ENCODE assay signal across 10 mouse cellular contexts in the genomic region with DNA sequence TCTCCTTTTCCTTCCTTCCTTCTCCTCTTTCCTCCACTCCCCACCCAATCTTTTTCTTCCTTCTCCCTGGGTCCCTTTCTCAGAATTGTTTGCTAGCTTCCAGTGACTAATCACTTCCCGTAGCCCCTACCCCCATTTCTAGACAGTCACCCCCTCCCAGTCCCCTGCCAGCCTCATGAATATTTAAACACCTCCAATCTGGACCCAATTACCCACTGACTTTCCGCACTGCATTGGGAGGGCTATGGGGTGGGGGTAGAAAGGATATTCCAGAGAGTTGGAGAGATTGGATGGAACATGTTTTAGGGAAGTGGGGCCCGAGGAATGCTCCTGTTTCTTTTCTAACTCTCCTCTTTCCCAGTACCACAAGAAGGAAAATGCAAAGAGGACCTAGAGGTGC. TPM values are rescaled to one million over a fixed set of nuclear protein-coding genes. Genes with fewer than 3 reads are reported as not detected.
DNase-seq lines count a peak whose midpoint lies in the region; ATAC-seq and TF ChIP-seq lines count a peak whose summit lies in the region.
"Not testable (repeated sequence)": the region's sequence is repeated elsewhere in the genome, so short reads cannot be mapped to it uniquely, and the experiment has no call there.
"Had no signal": no experiment of that assay in that cellular context is flagged by ENCODE, and none has a peak within 500 bp of the region (broad histone marks: within the 10 kb centered on the region; RNA-seq: fewer than 3 reads in every experiment).

No protein-coding gene starts in this region.

- not testable (repeated sequence) for H3K36me3 ChIP-seq in embryonic facial prominence, embryonic 15.5 days; forebrain, embryonic 16.5 days (ENCODE audit: control insufficient read depth, insufficient read depth); hindbrain, embryonic 12.5 days; kidney, embryonic 15.5 days; midbrain, embryonic 10.5 days; midbrain, postnatal 0 days (ENCODE audit: insufficient read depth, low read length); stomach, embryonic 14.5 days (ENCODE audit: control insufficient read depth, insufficient read depth, low read length)

- not testable (repeated sequence) for H3K27me3 ChIP-seq in embryonic facial prominence, embryonic 15.5 days; forebrain, embryonic 16.5 days (replicated peaks; ENCODE audit: control insufficient read depth, insufficient read depth, low read length); hindbrain, embryonic 12.5 days; midbrain, postnatal 0 days (ENCODE audit: insufficient read depth, low read length); stomach, embryonic 14.5 days (ENCODE audit: control insufficient read depth, insufficient read depth, low read length)
- peaks cover 18% of the 10 kb centered on the region for H3K27me3 ChIP-seq in kidney, embryonic 15.5 days
- H3K27me3 ChIP-seq in midbrain, embryonic 10.5 days (ENCODE audit: low read depth, poor library complexity, severe bottlenecking) = peaks cover 33% of the 10 kb centered on the region

- peak; percentile 21 for DNase-seq in embryo, embryonic 10.5 days (ENCODE audit: low spot score)
- not testable (repeated sequence) for DNase-seq in midbrain, embryonic 10.5 days (ENCODE audit: low spot score); midbrain, postnatal 0 days (ENCODE audit: low spot score)

- WGBS in embryonic facial prominence, embryonic 15.5 days = 15% methylated on average over 2 of the region's 3 CpGs
- 2% methylated on average over 2 of the region's 3 CpGs for WGBS in forebrain, embryonic 16.5 days
- WGBS in hindbrain, embryonic 12.5 days = 12% methylated on average over 2 of the region's 3 CpGs
- 19% methylated on average over 2 of the region's 3 CpGs for WGBS in kidney, embryonic 15.5 days
- WGBS in midbrain, embryonic 10.5 days = 6% methylated on average over 2 of the region's 3 CpGs
- 8% methylated on average over 2 of the region's 3 CpGs for WGBS in midbrain, postnatal 0 days
- WGBS in stomach, embryonic 14.5 days = 20% methylated on average over 2 of the region's 3 CpGs

- peaks cover 38% of the 10 kb centered on the region for H3K4me1 ChIP-seq in embryonic facial prominence, embryonic 15.5 days
- peaks cover 18% of the 10 kb centered on the region for H3K4me1 ChIP-seq in forebrain, embryonic 16.5 days (replicated peaks; ENCODE audit: control insufficient read depth, insufficient read depth, low read length)
- peaks cover 28% of the 10 kb centered on the region for H3K4me1 ChIP-seq in hindbrain, embryonic 12.5 days
- H3K4me1 ChIP-seq in kidney, embryonic 15.5 days = peaks cover 33% of the 10 kb centered on the region
- H3K4me1 ChIP-seq in midbrain, embryonic 10.5 days = peaks cover 51% of the 10 kb centered on the region
- H3K4me1 ChIP-seq in midbrain, postnatal 0 days (ENCODE audit: insufficient read depth, low read length); stomach, embryonic 14.5 days (ENCODE audit: control insufficient read depth, insufficient read depth, low read length): not testable (repeated sequence)

- H3K4me2 ChIP-seq in embryonic facial prominence, embryonic 15.5 days (replicated peaks) = peak overlapping the region; percentile 58; the same call in 1 of the 2 replicates
- H3K4me2 ChIP-seq in forebrain, embryonic 16.5 days (ENCODE audit: low read length) = peak overlapping the region; percentile 59
- H3K4me2 ChIP-seq in hindbrain, embryonic 12.5 days (replicated peaks) = peak overlapping the region; percentile 65
- peak overlapping the region; percentile 70 for H3K4me2 ChIP-seq in kidney, embryonic 15.5 days
- peak overlapping the region; percentile 43 for H3K4me2 ChIP-seq in midbrain, postnatal 0 days (ENCODE audit: low read depth, low read length, poor library complexity, severe bottlenecking)
- H3K4me2 ChIP-seq in stomach, embryonic 14.5 days (replicated peaks; ENCODE audit: low read depth, low read length) = peak overlapping the region; percentile 60; the same call in 1 of the 2 replicates

- ATAC-seq in embryonic facial prominence, embryonic 15.5 days (ENCODE audit: insufficient number of reproducible peaks, low FRiP score, low TSS enrichment, low read depth) = peak; percentile 45; the same call in 1 of the 2 replicates
- ATAC-seq in forebrain, embryonic 16.5 days = peak; percentile 76
- ATAC-seq in hindbrain, embryonic 12.5 days (ENCODE audit: low FRiP score) = peak; percentile 78
- not testable (repeated sequence) for ATAC-seq in kidney, embryonic 15.5 days (replicated peaks; ENCODE audit: low FRiP score); midbrain, postnatal 0 days (ENCODE audit: low FRiP score); stomach, embryonic 14.5 days (ENCODE audit: insufficient number of reproducible peaks, insufficient read depth, low FRiP score, low read depth)

- not testable (repeated sequence) for H3K27ac ChIP-seq in embryonic facial prominence, embryonic 15.5 days (replicated peaks); kidney, embryonic 15.5 days; midbrain, embryonic 10.5 days (replicated peaks); stomach, embryonic 14.5 days (ENCODE audit: low read length)
- peak overlapping the region; percentile 37 for H3K27ac ChIP-seq in forebrain, embryonic 16.5 days (ENCODE audit: low read length)
- peak overlapping the region; percentile 88 for H3K27ac ChIP-seq in hindbrain, embryonic 12.5 days
- peak overlapping the region; percentile 51; the same call in 1 of the 2 replicates for H3K27ac ChIP-seq in midbrain, postnatal 0 days (ENCODE audit: low read depth, low read length)

- peak overlapping the region; percentile 45; the same call in 1 of the 2 replicates for H3K4me3 ChIP-seq in embryonic facial prominence, embryonic 15.5 days (replicated peaks)
- peak overlapping the region; percentile 68 for H3K4me3 ChIP-seq in forebrain, embryonic 16.5 days (replicated peaks; ENCODE audit: low read length)
- H3K4me3 ChIP-seq in hindbrain, embryonic 12.5 days = peak overlapping the region; percentile 48
- not testable (repeated sequence) for H3K4me3 ChIP-seq in kidney, embryonic 15.5 days (replicated peaks); stomach, embryonic 14.5 days (ENCODE audit: low read depth, low read length)
- H3K4me3 ChIP-seq in midbrain, embryonic 10.5 days = peak overlapping the region; percentile 61
- peak overlapping the region; percentile 19; the same call in 1 of the 2 replicates for H3K4me3 ChIP-seq in midbrain, postnatal 0 days (ENCODE audit: low read depth, low read length)

- TF ChIP-seq CTCF in midbrain, postnatal 0 days (IDR thresholded peaks at IDR 0.05) = not testable (repeated sequence)

- H3K9ac ChIP-seq in embryonic facial prominence, embryonic 15.5 days; forebrain, embryonic 16.5 days (replicated peaks; ENCODE audit: low read depth, low read length); hindbrain, embryonic 12.5 days; kidney, embryonic 15.5 days; midbrain, postnatal 0 days (replicated peaks; ENCODE audit: low read length, poor library complexity, severe bottlenecking); stomach, embryonic 14.5 days (replicated peaks; ENCODE audit: low read depth, low read length): not testable (repeated sequence)

- H3K9me3 ChIP-seq in embryonic facial prominence, embryonic 15.5 days (replicated peaks); forebrain, embryonic 16.5 days (ENCODE audit: control insufficient read depth, low read length); hindbrain, embryonic 12.5 days (replicated peaks); kidney, embryonic 15.5 days (replicated peaks); midbrain, embryonic 10.5 days (replicated peaks); midbrain, postnatal 0 days (ENCODE audit: low read length); stomach, embryonic 14.5 days (ENCODE audit: control insufficient read depth, low read depth, low read length): not testable (repeated sequence)

RNA-seq across cellular contexts. Expression of gene Gap43, which starts 0.4 kb away (rescaled TPM):
- 111 and 116 TPM in 2 replicates for polyA plus RNA-seq in embryonic facial prominence, embryonic 15.5 days (2015; fragmentation: Nextera tagmentation; extraction: Ambion mirVana)
- 719 and 966 TPM in 2 replicates for polyA plus RNA-seq in forebrain, embryonic 16.5 days (2015; fragmentation: Nextera tagmentation; extraction: Ambion mirVana)
- polyA plus RNA-seq in hindbrain, embryonic 12.5 days (2016; fragmentation: Nextera tagmentation; extraction: Ambion mirVana) = 433 and 451 TPM in 2 replicates
- 17.0 and 35.6 TPM in 2 replicates for polyA plus RNA-seq in kidney, embryonic 15.5 days (2015; fragmentation: Nextera tagmentation; extraction: Ambion mirVana)
- polyA plus RNA-seq in midbrain, embryonic 10.5 days (2016; fragmentation: Nextera tagmentation; extraction: Ambion mirVana) = 131 and 203 TPM in 2 replicates
- 874 and 1,101 TPM in 2 replicates for total RNA-seq in midbrain, postnatal 0 days (2014; rRNA removed)
- polyA plus RNA-seq in midbrain, postnatal 0 days (2015; fragmentation: Nextera tagmentation; extraction: Ambion mirVana) = 2,398 and 2,505 TPM in 2 replicates
- 94.5 and 97.8 TPM in 2 replicates for polyA plus RNA-seq in stomach, embryonic 14.5 days (2014; fragmentation: Nextera tagmentation; extraction: Ambion mirVana)
- total RNA-seq: CH12.LX, MEL had no signal
